Mouse (Mus musculus): ENCODE results near the gene Nup62. TPM values are rescaled to one million over a fixed set of nuclear protein-coding genes. Genes with fewer than 3 reads are reported as not detected.

Nup62 gene
- total RNA-seq, 2 experiments from 2014 or later = 49.4 to 53.1 TPM

DNA sequence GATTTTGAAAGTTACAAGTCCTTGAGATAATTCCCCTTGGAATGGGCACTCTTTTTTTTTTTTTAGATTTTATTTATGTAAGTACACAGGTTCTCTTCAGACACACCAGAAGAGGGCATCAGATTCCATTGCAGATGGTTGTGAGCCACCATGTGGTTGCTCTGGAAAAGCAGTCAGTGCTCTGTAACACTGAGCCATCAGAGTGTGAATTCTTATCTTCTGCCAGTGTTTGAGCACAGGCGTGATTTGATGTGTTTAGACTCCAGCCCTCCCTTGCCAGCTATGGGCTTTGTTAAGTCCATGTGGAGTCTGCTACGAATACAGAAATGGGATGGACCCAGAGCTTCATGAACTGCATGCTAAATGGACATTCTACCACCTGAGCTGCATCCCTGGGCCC, 2.3 kb downstream of the Nup62 start:
- DNase-seq (ENCODE audit: low spot score in 2 of 2) = peak; percentile 6 to 10

DNA sequence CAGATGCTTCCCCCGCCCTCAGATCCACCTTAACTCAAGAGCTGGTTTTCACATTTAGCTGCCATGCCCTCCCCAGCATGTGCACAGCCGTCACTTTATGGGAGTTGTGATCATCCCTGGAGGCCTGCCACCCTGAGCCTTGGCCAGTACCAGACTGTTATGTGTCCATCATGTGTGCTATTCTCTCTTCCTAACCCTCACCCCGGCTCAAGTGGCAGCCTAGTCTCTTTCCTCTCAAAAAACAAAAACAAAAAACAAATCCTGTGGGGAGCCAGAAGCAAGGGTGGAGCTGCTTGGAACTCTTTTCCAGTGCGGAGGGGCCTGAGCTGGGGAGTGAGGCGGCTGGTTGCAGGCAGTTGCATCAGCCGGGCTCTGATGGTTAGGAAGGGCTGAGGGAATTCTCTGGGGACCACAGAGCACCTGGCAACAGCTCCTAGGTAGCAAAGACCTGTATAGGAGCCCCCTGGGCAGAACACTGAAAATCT, 2.9 kb downstream of the Nup62 start:
- DNase-seq (ENCODE audit: low spot score in 2 of 2) = peak; percentile 23 to 57

DNA sequence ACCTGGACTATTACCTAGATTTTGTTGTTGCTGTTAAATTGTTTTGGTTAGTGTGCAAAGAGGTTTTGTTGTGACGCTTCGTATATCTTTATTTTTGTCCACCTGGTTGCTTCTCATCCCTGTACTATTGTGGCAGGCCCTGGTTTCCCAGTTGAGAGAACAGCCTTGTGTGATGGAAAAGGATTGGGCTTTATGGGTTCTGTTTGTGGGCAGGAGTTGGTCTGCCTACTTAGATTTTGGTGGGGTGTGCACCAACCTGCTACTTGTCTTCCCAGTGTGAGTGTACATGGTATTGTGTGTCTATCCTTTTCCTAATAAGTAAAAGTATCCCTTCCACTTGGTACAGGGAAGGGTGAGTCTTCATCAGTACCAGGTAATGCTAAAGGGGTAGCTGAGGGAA, 3.5 kb downstream of the Nup62 start:
- DNase-seq (ENCODE audit: low spot score in 2 of 2) = peak; percentile 5 to 14

DNA sequence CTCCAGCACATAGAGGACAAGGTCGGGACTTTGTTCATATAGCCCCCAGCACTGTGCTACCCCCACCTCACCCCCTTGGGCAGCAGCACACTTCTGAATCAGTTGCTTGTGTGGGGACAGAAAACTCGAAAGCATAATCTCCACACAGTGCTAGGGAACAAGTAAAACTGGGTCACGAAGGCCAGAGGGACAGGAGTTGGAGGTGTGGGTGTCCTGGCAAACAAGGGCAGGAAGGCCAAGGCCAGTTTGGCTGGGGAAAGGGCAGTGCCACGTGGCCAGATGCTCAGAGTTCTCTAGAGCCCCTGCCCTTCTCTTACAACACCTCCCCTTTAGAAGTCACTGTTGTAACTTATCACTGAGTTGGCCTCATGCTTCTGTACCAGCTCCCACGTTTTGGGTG, 4.0 kb downstream of the Nup62 start:
- DNase-seq (ENCODE audit: low spot score in 2 of 2) = peak; percentile 6 to 13

DNA sequence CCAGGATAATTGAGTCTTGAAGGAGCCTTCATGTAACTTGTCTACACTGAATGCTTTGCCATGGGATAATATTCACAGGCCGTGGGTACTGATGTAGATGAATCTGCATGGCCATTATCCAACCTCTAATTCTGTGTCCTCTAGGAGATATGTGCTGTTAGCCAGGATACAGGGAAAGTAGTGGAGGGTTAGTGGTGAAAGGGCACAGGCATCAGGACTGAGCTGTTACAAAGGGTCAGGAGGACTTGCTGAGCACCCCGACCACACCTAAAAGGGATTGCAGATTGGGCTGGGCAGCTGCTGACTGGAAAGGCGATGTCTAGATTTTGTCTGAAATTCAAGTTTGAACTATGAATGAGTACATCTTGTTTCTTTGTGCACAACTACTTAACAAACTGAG, 4.6 kb downstream of the Nup62 start:
- DNase-seq (ENCODE audit: low spot score in 2 of 2) = peak; percentile 4 to 5

DNA sequence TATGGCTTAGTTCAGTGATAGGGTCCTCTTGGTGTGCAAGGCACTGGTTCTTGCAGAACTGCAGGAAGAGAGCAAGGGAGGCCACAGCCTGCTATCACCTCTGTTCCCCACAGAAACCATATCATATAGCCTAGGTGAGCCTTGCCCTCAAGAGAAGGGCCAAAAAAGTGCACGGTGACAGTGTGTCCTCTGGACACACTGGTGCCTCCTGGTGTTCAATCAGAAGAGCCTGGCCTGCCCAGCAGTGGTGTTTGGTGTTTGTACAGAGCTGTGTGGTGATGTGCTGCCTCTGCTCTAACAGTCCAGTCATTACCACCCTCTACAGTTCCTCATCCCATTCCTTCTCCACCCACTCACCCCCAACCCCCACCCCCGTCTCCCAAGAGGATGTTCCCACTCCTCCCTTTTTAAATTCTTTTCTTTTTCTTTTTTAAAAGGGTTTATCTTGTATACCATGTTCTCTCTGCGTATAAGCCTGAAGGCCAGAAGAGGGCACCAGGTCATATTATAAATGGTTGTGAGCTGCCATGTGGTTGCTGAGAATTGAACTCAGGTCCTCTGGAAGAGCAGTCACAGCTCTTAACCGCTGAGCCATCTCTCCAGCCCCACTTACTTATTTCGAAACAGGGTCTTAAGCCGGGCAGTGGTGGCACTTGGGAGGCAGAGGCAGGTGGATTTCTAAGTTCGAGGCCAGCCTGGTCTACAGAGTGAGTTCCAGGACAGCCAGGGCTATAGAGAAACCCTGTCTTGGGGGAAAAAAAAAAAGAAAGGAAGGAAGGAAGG, 6.0 kb downstream of the Nup62 start:
- peak; percentile 5 to 9 for DNase-seq (ENCODE audit: low spot score in 2 of 2)

DNA sequence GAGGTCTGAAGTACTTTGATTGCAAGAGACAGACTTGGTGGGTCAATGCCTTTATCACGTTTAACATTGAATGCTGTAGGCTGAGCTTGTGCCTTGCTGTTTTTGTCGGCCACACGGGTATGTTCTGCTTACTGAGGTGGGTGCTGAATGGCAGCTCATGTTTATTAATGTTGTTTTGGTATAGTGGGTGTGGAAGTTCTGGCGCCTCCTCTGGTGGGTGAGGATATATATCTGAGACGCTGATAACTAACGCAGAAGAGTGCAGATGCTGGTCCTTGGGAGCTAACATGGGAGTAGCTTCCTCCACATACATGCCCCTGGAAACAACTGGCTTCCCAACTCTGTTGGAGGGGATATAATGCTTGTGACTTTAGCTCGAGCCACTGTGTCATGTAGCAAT, 7.5 kb downstream of the Nup62 start:
- DNase-seq (ENCODE audit: low spot score in 2 of 2) = no peak

DNA sequence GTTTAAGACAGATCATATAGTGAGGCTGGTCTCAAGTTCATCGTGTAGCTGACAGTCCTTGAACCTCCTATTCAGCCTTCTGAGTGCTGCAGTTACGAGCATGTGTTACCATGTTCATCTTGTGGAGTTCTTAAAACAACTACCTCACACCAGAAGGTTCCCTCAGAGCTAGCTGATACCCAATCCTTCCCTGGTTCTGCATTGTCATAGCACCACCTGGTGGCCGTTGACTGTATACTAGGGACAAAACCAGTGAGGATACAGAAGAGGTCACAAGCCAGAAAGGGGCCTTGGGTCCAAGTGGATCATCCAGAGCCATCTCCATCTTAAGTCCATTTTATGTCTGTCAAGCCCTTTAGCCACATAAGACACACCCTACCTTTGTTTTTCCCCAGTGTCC, 9.0 kb downstream of the Nup62 start:
- DNase-seq (ENCODE audit: low spot score in 2 of 2) = peak in 1 of 2 experiments; percentile 80

DNA sequence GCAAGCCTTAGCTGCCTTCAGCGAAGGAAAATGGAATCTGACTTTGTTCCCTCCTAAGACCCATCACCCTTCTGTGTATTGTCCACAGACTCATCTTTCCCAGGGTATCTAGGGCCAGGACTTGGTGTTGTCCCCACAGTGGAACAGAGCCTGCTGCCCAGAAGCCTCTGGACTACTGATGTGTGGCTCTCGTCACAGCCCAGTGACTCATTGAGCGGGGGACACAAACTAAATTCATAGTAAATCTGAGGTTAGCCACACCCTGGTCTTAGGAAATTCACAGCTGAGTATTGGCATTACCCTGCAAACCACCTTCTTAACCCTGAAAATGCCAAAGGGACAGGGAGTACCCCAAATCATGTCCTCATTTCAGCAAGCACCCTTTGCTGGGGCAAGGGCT, 10.9 kb downstream of the Nup62 start:
- DNase-seq (ENCODE audit: low spot score in 2 of 2) = no peak

DNA sequence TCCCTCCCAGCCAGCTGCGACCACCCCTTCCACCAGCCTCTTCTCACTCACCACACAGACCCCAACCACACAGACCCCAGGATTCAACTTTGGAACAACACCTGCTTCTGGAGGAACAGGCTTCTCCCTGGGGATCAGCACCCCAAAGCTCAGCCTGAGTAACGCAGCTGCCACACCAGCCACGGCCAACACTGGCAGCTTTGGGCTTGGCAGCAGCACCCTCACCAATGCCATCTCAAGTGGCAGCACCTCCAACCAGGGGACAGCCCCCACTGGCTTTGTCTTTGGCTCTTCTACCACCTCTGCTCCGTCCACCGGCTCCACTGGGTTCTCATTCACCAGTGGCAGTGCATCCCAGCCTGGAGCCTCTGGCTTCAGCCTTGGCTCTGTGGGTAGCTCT, 12.8 kb downstream of the Nup62 start:
- DNase-seq (ENCODE audit: low spot score in 2 of 2) = no peak

DNA sequence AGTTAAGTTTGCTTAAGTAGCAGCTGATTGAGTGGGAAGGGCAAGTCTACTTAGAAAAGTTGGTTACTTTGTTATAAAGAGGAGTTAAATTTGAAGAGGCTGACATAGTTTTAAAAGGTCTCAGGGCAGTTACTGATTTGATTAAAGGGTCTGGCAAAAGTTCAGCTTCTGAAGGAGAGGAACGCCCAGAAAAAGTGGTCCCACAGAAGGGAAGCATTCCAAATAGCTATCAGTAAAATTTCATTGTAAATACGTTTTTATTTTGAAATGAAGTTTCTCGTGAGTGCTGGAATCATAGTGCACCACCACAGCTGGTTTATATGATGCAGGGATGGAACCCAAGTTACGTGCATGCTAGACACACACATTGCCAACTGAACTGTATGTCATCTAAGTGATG, 16.9 kb downstream of the Nup62 start:
- DNase-seq (ENCODE audit: low spot score in 2 of 2) = no peak

DNA sequence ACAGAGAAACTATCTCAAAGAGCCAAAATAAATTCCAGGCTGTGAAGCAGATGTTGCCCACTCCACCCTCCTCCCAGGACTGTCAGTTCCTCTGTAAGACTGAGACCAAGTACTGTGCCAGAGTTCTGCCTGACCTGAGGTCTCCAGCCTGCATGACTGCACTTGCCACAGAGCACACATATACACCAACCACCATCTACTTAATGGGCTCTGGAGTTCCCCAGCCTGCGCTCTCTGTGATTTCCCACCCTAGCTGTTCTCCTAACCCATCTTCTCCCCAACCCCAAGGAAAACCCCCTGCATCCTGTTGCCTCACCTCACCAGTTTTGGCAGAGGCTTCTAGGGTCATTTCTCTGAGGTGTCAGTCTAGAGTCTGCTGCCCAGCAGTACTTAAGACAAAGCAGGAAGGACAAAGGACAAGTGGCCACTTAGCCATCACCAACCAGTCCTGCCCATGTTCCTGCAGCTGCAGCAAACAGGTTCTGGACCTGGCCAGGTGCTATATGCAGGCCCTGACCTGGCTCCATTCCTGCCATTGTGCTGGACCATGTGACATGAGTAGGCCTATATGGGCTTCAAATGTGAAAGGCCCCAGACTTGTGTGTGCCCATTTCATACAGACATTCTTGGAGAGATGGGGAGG, 19.6 kb downstream of the Nup62 start:
- DNase-seq (ENCODE audit: low spot score in 2 of 2) = no peak

DNA sequence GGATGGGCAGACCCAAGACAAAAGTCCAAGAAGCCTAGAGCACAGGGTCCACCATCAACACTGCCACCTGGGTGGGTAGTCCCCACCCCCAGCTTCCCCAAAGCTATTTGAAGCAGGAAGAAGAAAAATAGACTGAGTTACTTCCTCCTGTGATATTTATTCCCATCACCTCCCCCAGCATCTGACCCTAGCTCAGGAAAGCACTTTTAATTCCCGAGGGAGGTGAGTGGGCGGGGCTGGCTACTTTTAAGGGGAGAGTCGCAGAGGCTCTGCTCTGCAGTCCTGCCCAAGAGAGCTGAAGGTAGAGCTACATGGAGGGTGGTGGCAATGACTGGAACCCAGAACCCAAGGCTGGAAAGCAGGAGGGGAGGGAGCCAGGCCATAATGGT, 20.1 kb downstream of the Nup62 start:
- DNase-seq (ENCODE audit: low spot score in 2 of 2) = no peak

DNA sequence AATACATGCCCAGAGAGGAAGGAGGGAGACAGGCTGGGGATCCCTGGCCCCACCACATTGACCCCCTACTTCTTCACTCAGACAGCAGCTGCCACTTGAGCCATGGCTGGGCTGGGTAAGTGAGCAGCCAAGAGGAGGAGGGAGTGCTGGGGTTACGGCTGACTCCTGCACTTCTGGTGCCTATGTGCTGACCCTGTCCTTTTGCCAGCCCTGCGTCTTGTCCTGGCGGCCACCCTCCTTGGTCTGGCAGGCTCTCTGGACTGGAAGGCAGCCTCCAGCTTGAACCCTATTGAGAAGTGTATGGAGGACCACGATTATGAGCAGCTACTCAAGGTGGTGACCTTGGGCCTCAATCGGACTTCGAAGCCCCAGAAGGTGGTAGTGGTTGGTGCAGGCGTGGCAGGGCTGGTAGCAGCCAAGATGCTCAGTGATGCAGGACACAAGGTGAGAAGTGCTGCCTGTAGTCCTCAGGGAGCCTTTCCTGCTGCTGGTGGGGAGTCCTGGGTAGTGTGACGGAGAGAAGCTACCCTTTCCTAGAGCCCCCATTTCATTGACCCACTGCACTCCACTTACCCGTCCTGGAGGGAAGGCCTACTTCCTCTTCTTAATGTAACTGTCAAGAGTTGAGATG, 20.6 kb downstream of the Nup62 start:
- no peak for DNase-seq (ENCODE audit: low spot score in 2 of 2)

DNA sequence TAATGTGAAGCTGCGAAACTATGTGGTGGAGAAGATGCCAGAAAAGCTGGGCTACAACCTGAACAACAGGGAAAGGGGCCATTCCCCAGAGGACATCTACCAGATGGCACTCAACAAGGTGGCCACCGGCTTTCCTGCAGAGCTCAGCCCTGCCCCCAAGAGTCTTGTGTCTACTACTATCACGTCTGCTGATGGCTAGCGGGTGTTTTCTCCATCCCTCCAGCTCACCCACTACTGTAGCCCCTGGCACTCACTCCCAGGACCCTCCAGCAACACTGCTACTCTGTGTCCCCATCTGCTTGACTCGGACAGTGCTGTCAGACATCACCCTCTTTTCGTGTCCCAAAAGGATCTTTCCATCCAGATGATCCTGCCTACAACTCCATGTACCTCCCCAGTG, 22.2 kb downstream of the Nup62 start:
- DNase-seq (ENCODE audit: low spot score in 2 of 2) = no peak

DNA sequence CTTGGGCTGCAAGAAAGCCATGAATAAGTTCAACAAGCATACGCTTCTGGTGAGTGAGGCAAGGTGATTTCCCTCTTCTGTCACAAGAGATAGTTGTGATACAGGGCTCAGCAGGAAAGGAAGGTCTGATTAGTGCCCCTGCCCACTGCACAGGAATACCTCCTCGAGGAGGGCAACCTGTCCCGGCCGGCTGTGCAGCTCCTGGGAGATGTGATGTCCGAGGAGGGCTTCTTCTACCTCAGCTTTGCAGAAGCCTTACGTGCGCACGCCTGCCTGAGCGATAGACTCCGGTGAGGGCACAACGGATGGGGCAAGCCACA, 23.2 kb downstream of the Nup62 start:
- no peak for DNase-seq (ENCODE audit: low spot score in 2 of 2)

DNA sequence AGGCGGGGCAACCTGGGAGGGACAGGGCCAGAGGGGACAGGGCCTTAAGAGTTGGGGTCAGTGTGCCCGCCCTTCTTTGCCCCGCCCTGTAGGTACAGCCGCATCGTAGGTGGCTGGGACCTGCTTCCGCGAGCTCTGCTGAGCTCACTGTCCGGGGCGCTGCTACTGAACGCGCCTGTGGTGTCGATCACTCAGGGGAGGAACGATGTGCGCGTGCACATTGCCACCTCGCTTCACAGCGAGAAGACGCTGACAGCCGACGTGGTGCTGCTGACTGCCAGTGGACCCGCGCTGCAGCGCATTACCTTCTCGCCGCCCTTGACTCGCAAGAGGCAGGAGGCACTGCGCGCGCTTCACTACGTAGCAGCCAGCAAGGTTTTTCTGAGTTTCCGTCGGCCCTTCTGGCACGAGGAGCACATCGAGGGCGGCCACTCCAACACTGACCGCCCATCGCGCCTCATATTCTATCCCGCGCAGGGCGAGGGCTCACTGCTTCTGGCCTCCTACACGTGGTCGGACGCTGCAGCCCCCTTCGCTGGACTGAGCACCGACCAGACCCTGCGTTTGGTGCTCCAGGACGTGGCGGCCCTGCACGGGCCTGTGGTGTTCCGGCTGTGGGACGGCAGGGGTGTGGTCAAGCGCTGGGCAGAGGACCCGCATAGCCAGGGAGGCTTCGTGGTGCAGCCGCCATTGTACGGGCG, 23.8 kb downstream of the Nup62 start:
- peak in 1 of 2 experiments; percentile 63 for DNase-seq (ENCODE audit: low spot score in 2 of 2)

DNA sequence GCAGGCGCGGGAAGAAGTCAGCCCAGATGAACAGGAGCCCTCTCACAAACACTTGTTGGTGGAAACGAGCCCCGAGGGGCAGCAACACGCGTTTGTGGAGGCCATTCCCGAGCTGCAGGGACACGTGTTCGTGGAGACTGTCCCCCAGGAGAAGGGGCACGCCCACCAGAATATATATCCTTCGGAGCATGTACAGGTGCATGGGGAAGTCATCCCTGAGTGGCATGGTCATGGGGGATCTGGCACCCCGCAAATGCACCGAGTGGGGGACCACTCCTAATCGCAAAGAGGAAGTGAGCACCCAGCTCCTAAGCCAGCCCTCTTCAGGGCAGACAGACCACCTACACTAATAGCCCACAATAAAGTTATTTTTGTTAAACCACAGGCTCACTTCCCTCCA, 24.5 kb downstream of the Nup62 start:
- DNase-seq (ENCODE audit: low spot score in 2 of 2) = no peak

DNA sequence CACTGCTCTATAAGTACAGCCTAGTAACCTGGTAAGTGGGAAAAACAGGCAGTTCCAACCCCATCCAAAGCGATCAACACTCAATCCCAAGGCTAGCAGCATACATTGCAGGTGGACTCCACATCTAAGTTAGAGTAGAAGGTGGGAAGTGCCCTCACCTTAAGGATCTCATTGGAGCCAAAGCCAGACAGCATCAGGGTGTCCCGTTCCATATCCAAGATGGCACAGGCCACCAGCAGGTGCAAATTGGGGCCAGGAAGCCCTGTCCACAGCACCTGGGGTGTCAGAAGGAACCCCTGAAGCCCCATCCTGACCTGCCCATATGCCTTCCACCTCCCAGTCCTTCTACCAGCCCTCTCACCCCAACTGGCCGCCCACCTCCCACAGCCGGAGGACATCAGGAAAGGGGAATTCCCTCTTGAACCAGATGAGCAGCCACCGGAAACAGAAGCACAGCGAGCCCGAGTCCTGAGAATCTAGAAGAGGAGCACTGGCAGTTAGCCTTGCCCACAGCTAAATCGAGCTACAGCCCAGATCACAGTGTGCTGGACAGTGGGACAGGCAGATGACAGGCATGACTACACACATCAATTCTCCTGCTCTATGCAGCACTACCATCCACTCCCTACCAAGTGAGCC, 26.1 kb downstream of the Nup62 start:
- DNase-seq (ENCODE audit: low spot score in 2 of 2) = no peak

DNA sequence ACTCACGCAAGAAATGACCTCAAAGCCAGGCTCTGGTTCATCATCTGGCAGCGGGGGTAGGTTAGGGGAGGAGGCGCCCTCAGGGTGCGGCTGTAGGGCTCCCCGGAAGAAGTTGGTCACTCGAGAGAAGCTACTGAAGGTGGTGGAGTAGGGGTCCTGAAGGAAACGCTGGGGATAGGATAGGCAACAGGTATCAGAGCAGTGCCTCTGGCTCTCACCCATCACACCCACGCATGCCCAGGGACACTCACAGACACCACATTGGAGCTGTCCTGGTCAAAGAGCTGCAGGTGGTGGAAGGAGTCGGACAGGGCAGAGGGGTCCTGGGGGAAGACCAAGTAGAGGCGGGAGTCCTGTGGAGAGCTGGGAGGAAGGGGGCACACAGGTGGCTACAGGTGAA, 29.1 kb downstream of the Nup62 start:
- no peak for DNase-seq (ENCODE audit: low spot score in 2 of 2)

DNA sequence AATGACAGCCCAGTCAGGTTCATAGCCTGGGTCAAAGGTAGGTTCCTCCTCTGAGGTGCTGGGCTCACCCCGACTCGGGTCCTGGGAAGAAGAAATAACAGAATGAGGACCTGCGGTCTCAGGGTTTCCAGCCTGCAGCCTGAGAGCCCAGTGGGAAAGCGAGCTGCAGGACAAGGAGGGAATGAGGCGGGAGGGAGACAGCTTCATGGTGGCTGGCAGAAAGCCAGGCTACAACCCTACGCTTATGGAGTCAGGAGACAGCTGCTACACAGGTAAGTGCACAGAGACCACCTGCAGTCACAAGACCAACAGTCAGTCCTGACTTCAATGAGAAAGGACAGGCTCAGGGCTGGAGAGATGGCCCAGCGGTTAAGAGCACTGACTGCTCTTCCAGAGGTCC, 30.9 kb downstream of the Nup62 start:
- no peak for DNase-seq (ENCODE audit: low spot score in 2 of 2)

All from gastrocnemius, postnatal 4 days (tissue).